Mouse (Mus musculus) lung, postnatal 4 days (tissue): ENCODE measurements around the gene V1ra8.
"Not testable (repeated sequence)": the region's sequence is repeated elsewhere in the genome, so short reads cannot be mapped to it uniquely, and the experiment has no call there.

Experiments used
- DNase-seq, 2 experiments: peaks; one replicate each; pipeline ENCODE4 v3.0.0; 2021

V1ra8 gene

DNA sequence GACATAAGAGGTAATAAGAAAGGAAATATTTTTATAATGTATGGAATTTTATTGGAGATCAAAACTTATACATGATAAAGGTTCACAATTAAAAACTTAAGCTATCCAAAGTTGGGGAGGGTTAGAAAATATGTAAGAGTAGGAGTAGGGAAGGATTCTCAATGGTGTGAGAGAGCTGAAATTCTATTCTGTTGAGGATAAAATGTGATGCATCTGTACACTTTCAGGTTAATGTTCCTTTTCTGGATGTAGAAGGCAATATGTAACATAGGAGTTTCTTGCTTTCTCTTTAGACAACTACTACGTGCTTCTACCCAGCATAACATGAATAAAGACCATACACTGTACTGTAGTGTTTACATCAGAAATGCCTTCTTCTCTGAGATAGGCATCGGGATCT lies at the start of gene V1ra8:
Gene V1ra8 (plus strand): TSS at position 301 of the 400 bp plus-strand sequence.
- DNase-seq: not testable (repeated sequence)

DNA sequence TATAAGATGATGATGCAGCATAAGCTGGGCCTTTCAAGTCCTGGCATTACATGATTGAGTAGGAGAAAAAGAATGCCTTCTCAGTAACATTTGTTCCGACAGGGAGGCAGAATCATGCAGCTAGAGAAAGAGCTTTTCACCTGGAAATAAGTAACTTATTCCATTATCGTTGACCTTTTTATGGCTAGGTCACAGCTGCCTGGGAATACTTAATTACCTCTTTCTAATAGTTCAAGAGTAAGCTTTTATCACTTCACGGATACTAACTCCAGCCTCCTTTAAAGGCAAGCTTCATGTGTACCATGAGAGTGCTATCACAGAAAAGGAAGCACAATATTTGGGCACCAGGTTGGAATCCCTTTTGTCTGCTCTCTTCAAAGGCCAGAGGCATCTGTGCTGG lies 42.5 kb upstream of the V1ra8 start:
- DNase-seq: no peak

DNA sequence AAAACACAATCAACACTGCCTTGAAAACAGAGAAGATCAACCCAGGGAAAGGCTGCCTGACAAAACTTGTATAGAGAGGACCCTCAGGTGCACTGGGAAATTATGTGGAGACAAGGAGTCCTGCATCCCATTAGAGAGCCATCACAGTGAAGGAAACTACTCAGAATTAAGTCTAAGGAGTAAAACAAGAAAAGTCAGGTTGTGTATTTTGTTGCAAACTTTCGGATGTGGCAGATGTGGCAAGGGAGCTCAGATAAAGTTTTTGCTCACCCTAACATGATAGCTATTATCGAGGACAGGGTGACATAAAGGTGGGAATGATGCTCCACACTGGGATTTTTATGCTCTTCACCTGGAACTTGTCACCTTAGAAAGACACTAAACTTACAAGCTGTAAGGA lies 28.1 kb upstream of the V1ra8 start, which contains the start of gene Vmn1r52:
Gene Vmn1r52 (plus strand): TSS at position 301 of the 400 bp plus-strand sequence.
- DNase-seq: no peak

DNA sequence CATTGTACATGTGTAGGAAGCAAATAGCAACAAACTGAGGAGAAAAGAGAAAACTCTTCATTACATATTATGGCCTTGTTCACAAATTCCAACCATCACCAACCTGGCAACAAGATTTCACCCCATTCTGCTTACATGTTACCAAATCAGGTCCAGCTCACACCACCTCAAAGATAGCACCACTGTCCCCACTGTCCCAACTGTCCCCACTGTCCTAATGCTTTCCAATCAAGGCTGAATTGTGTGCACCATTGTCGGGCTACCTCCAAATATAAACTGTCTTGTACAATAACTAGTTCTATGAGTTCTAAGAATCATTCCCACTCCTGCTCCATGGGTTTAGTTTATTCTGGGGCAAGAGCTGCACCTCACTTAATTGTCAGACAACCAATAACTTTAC lies 21.7 kb downstream of the V1ra8 start, which contains the start of gene Vmn1r53:
Gene Vmn1r53 (minus strand): TSS at position 101 of the 400 bp plus-strand sequence.
- no peak for DNase-seq

DNA sequence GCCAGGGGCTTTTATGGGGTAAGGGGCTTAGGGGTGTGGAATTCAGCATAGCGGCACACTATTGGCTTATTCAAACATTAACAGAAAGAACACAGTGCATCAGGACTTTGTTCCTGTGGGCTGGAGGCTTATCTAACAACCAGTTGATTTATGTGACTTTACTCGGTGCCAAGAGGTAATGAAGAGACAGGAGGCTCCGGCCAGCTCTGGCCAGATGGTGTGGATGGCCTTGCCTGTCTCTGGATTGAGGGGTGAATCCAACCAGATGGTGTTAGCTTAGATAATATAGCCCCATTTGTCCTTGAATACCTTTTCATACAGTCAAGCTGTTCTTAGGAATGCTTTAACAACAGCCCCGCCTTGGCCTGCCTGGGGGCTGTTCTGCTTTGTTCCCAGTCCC lies 29.5 kb downstream of the V1ra8 start:
- DNase-seq: not testable (repeated sequence)

DNA sequence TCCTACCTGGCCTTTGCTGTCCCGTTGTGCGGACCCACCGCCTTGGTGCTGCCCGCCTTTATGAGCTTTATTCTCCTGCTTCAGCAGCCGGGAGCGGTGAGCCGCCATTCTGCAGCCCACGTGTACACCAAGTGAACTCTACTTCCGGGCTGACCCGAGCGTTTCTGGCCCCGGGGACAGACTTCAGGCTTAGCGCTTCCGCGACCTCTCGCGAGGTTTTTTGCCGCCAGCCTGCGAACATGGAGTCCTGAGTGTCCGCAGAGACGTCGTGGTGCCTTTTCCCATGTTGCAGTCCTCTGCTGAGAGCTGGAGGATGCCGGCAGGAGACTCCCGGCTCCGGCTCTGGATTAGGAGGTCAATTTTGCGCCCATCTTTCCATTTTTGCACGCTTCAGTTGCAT lies 30.1 kb downstream of the V1ra8 start:
- DNase-seq: no peak

DNA sequence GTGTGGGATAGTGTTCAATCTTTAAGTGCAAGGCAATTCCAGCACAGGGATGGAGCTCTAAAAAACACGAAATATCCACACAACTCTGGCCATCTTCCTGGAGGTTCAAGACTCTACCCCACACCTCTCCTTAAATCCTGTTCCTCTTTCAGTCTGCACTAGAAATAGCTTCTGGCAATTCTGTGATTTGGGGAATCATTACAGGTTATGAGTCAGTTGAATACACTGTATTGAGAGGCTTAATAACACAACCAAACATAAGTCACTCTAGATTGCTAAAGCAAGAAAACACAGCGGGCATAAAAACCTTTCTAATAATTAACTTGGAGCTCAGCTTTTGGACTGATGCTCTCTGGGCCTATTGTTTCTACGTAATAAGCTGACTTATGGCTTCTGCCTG lies 41.4 kb downstream of the V1ra8 start:
- no peak for DNase-seq

DNA sequence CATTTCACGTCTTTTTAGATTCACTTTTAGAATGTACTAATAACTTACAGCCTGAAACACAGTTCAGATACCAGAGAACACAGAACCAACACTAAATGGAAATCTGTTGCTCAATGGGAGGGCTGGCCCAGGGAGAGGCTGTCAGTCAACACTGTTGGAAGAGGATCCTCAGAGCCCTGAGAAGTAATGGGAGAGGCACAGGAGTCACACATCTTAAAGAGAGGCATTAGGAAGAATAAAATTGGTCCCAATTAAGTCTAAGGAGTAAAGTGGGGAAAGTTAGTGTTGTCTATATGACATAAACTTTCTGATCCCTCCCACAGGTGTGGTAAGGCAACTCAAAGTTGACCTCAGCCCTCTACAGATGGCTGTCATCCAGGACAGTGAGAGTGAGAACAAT lies 43.4 kb downstream of the V1ra8 start, which contains the start of gene Vmn1r54:
Gene Vmn1r54 (plus strand): TSS at position 301 of the 400 bp plus-strand sequence.
- DNase-seq: no peak
